Mouse (Mus musculus): ENCODE results near the gene Gm20388. TPM values are rescaled to one million over a fixed set of nuclear protein-coding genes. Genes with fewer than 3 reads are reported as not detected.

Gm20388 gene
- polyA plus RNA-seq, 1 experiment from 2014 or later = 8.3 TPM

DNA sequence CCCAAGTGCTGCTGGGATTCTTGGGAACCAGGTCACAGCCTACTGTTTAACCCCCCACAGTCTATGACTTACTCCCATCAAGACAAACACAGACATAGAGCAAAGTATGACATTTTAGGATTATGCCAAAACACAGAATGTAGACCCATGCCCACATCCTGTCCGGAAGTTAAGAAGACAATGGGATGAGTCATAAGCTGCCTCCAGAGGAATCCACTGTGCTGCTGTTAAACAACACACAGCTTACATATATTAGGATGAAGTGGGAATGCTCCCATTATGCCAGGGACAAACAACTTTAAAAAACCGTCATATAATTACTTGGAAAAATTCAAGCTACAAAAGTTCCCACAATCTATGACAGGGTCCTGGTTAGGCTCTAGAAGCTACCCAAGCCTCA lies 3079.3 kb downstream of the Gm20388 start:
- H3K27me3 ChIP-seq (replicated peaks; ENCODE audit: control insufficient read depth, insufficient read depth, low read length) = no peaks in the 10 kb centered on the region
- ATAC-seq (replicated peaks; ENCODE audit: low FRiP score, low TSS enrichment, low read depth) = no peak
- 83% methylated on average over 2 of the region's 2 CpGs for WGBS
- H3K9me3 ChIP-seq (ENCODE audit: control insufficient read depth, low read length) = no peaks in the 10 kb centered on the region
- H3K27ac ChIP-seq (ENCODE audit: low read depth) = 0 out of 2 replicates have a peak overlapping the region, but pooled peaks have one; percentile 55
- peaks cover 37% of the 10 kb centered on the region for H3K4me1 ChIP-seq (replicated peaks; ENCODE audit: control insufficient read depth, insufficient read depth, low read length)
- H3K4me2 ChIP-seq (ENCODE audit: low read length) = no peak overlapping the region
- no peak overlapping the region for H3K9ac ChIP-seq (ENCODE audit: low read length)
- H3K4me3 ChIP-seq (ENCODE audit: low read depth, low read length) = no peak overlapping the region
- no peak for DNase-seq (ENCODE audit: low spot score)
- H3K36me3 ChIP-seq (ENCODE audit: control insufficient read depth, insufficient read depth, low read length) = no peaks in the 10 kb centered on the region

- H3K4me3 ChIP-seq (ENCODE audit: low read depth, low read length) = no peak overlapping the region
- H3K27ac ChIP-seq (ENCODE audit: low read depth) = no peak overlapping the region
- H3K27me3 ChIP-seq (replicated peaks; ENCODE audit: control insufficient read depth, insufficient read depth, low read length) = no peaks in the 10 kb centered on the region
- 80% methylated on average over 5 of the region's 5 CpGs for WGBS
- no peak for ATAC-seq (replicated peaks; ENCODE audit: low FRiP score, low TSS enrichment, low read depth)
- H3K9me3 ChIP-seq (ENCODE audit: control insufficient read depth, low read length) = no peaks in the 10 kb centered on the region
- peaks cover 37% of the 10 kb centered on the region for H3K4me1 ChIP-seq (replicated peaks; ENCODE audit: control insufficient read depth, insufficient read depth, low read length)
- no peaks in the 10 kb centered on the region for H3K36me3 ChIP-seq (ENCODE audit: control insufficient read depth, insufficient read depth, low read length)
- DNase-seq (ENCODE audit: low spot score) = no peak
- no peak overlapping the region for H3K4me2 ChIP-seq (ENCODE audit: low read length)
- H3K9ac ChIP-seq (ENCODE audit: low read length) = no peak overlapping the region
Observed at GRCm38 (mm10) chr8:122991368-122991767, 3080.7 kb downstream of the Gm20388 start.

DNA sequence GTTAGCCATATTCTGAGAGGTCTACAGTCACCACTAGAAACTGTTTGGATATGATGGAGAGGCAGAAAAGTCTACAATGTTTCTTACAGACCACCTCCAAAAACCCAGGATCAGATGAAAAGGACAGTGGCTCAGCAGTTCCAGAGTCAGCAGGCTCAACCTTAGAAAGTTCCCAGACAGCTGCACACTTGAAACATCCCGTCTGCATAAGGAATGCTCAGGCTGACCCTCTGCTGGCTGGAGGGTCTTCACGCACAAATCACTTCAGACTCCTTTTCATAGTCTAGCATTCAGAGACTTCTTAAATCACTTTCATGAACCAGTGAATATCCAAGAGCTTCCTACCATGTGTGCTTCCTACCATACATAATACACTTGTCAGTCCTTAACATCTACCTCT lies 3081.7 kb downstream of the Gm20388 start:
- H3K9ac ChIP-seq (ENCODE audit: low read length) = no peak overlapping the region
- no peaks in the 10 kb centered on the region for H3K27me3 ChIP-seq (replicated peaks; ENCODE audit: control insufficient read depth, insufficient read depth, low read length)
- DNase-seq (ENCODE audit: low spot score) (no peak), ATAC-seq (replicated peaks; ENCODE audit: low FRiP score, low TSS enrichment, low read depth) (no peak)
- H3K4me3 ChIP-seq (ENCODE audit: low read depth, low read length) = no peak overlapping the region
- no peaks in the 10 kb centered on the region for H3K9me3 ChIP-seq (ENCODE audit: control insufficient read depth, low read length)
- no peak overlapping the region for H3K4me2 ChIP-seq (ENCODE audit: low read length)
- WGBS = 33% methylated on average over 2 of the region's 2 CpGs
- H3K4me1 ChIP-seq (replicated peaks; ENCODE audit: control insufficient read depth, insufficient read depth, low read length) = peaks cover 31% of the 10 kb centered on the region
- no peak overlapping the region for H3K27ac ChIP-seq (ENCODE audit: low read depth)
- H3K36me3 ChIP-seq (ENCODE audit: control insufficient read depth, insufficient read depth, low read length) = no peaks in the 10 kb centered on the region

GRCm38 (mm10) chr8:122993031-122993430 lies 3082.4 kb downstream of the Gm20388 start:
- ATAC-seq (replicated peaks; ENCODE audit: low FRiP score, low TSS enrichment, low read depth) (no peak), DNase-seq (ENCODE audit: low spot score) (no peak)
- H3K9me3 ChIP-seq (ENCODE audit: control insufficient read depth, low read length) = no peaks in the 10 kb centered on the region
- no peak overlapping the region for H3K4me2 ChIP-seq (ENCODE audit: low read length)
- no peak overlapping the region for H3K9ac ChIP-seq (ENCODE audit: low read length)
- H3K4me3 ChIP-seq (ENCODE audit: low read depth, low read length) = no peak overlapping the region
- H3K4me1 ChIP-seq (replicated peaks; ENCODE audit: control insufficient read depth, insufficient read depth, low read length) = peaks cover 28% of the 10 kb centered on the region
- H3K36me3 ChIP-seq (ENCODE audit: control insufficient read depth, insufficient read depth, low read length) = no peaks in the 10 kb centered on the region
- no peaks in the 10 kb centered on the region for H3K27me3 ChIP-seq (replicated peaks; ENCODE audit: control insufficient read depth, insufficient read depth, low read length)
- 73% methylated on average over 3 of the region's 3 CpGs for WGBS
- H3K27ac ChIP-seq (ENCODE audit: low read depth) = no peak overlapping the region

DNA sequence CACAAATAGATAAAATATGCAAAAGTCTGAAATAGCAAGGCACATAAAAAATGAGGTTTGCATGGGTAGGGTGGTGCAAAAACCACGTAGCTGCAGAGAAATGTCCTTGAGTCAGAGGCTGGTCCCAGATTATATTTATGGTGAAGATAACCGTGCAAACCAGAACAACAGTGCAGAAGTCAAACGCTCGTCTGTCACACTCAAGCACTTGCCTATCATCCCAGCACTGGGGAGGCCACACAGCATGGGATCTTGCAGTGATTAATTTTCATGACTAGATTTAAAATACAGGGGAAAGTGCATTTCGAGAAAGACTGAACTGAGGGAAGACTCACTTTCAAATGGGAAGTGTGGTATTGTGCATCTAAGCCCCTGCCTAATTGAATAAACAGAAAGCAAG lies 3083.1 kb downstream of the Gm20388 start:
- Histone ChIP-seq H3K27me3 (replicated peaks; ENCODE audit: control insufficient read depth, insufficient read depth, low read length) (no peaks in the 10 kb centered on the region), H3K27ac (ENCODE audit: low read depth) (no peak overlapping the region), H3K9me3 (ENCODE audit: control insufficient read depth, low read length) (no peaks in the 10 kb centered on the region), H3K4me2 (ENCODE audit: low read length) (no peak overlapping the region), H3K4me3 (ENCODE audit: low read depth, low read length) (no peak overlapping the region), H3K4me1 (replicated peaks; ENCODE audit: control insufficient read depth, insufficient read depth, low read length) (peaks cover 28% of the 10 kb centered on the region), H3K36me3 (ENCODE audit: control insufficient read depth, insufficient read depth, low read length) (no peaks in the 10 kb centered on the region), H3K9ac (ENCODE audit: low read length) (no peak overlapping the region)
- DNase-seq (ENCODE audit: low spot score) (no peak), ATAC-seq (replicated peaks; ENCODE audit: low FRiP score, low TSS enrichment, low read depth) (no peak)
- WGBS = 50% methylated on average over 5 of the region's 5 CpGs

DNA sequence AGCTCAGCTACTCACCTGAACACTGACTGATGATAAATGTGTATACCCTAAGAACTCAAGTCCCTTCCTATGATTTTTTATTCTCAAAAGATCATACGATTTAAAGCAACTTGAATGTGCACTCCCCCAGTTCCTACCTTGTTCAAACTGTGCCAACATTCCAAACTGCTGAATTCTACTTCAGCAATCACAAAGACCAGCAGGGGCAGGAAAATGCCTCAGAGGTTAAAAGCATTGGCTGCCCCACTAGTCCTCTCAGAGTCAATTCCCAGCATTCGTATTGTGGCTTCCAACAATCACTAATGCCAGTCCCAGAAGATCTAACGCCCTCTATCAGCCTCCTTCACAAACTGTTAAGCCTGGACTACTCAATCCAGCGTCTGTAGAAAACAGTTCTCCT lies 3087.3 kb downstream of the Gm20388 start:
- Histone ChIP-seq H3K9me3 (ENCODE audit: control insufficient read depth, low read length) (no peaks in the 10 kb centered on the region), H3K27ac (ENCODE audit: low read depth) (no peak overlapping the region), H3K4me2 (ENCODE audit: low read length) (no peak overlapping the region), H3K36me3 (ENCODE audit: control insufficient read depth, insufficient read depth, low read length) (no peaks in the 10 kb centered on the region), H3K27me3 (replicated peaks; ENCODE audit: control insufficient read depth, insufficient read depth, low read length) (no peaks in the 10 kb centered on the region), H3K9ac (ENCODE audit: low read length) (no peak overlapping the region), H3K4me3 (ENCODE audit: low read depth, low read length) (no peak overlapping the region), H3K4me1 (replicated peaks; ENCODE audit: control insufficient read depth, insufficient read depth, low read length) (peaks cover 11% of the 10 kb centered on the region)
- DNase-seq (ENCODE audit: low spot score) (no peak), ATAC-seq (replicated peaks; ENCODE audit: low FRiP score, low TSS enrichment, low read depth) (no peak)
- WGBS = 80% methylated on average over 4 of the region's 4 CpGs

GRCm38 (mm10) chr8:123000311-123000710 lies 3089.7 kb downstream of the Gm20388 start:
- Histone ChIP-seq H3K4me1 (replicated peaks; ENCODE audit: control insufficient read depth, insufficient read depth, low read length) (peaks cover 7% of the 10 kb centered on the region), H3K9ac (ENCODE audit: low read length) (no peak overlapping the region), H3K27me3 (replicated peaks; ENCODE audit: control insufficient read depth, insufficient read depth, low read length) (no peaks in the 10 kb centered on the region), H3K27ac (ENCODE audit: low read depth) (no peak overlapping the region), H3K9me3 (ENCODE audit: control insufficient read depth, low read length) (no peaks in the 10 kb centered on the region), H3K4me2 (ENCODE audit: low read length) (no peak overlapping the region), H3K36me3 (ENCODE audit: control insufficient read depth, insufficient read depth, low read length) (no peaks in the 10 kb centered on the region), H3K4me3 (ENCODE audit: low read depth, low read length) (no peak overlapping the region)
- WGBS = 71% methylated on average over 2 of the region's 2 CpGs
- DNase-seq (ENCODE audit: low spot score) (no peak), ATAC-seq (replicated peaks; ENCODE audit: low FRiP score, low TSS enrichment, low read depth) (no peak)

DNA sequence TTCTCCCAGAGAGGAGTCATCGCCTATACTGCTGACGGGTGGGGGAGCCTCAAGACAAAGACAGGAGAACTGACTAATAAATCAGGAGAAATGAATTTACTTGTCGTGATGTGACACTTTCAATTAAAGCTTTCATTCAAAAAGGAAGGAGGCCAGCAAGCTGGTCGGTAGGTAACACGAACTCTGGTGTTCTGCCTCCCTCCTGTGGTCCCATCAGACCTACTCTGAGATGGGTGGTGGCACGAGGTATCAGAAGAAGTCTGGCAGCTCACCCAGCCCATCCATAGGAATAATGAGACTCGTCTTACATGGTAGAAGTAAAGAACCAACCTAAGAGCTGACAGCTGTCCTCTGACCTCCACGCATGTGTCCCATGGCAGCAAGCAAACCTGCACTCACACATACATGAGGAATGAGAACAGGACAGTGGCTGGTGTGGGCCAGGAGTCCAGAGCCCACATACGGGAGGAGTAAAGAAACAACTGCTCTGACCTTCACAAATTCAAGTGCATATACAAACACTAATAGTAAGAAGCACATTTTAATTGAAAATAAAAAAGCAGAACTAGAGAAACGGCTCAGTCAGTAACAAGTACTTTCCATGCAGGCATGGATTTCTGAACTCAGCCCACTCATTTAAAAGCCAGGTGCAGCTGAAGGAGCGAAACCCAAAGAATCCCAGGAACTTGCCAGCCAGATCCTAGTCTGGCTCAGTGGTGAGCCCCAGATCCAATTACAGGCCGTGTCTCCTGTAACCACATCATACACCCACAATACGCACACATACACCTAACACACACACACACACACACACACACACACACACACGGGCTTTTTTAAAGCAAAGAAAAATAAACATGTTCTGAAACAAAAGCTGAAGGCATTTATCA lies 3093.6 kb downstream of the Gm20388 start:
- WGBS = 59% methylated on average over 14 of the region's 14 CpGs
- Histone ChIP-seq H3K27ac (ENCODE audit: low read depth) (no peak overlapping the region), H3K4me1 (replicated peaks; ENCODE audit: control insufficient read depth, insufficient read depth, low read length) (peaks cover 15% of the 10 kb centered on the region), H3K9ac (ENCODE audit: low read length) (no peak overlapping the region), H3K4me3 (ENCODE audit: low read depth, low read length) (no peak overlapping the region), H3K27me3 (replicated peaks; ENCODE audit: control insufficient read depth, insufficient read depth, low read length) (no peaks in the 10 kb centered on the region), H3K4me2 (ENCODE audit: low read length) (no peak overlapping the region), H3K36me3 (ENCODE audit: control insufficient read depth, insufficient read depth, low read length) (no peaks in the 10 kb centered on the region), H3K9me3 (ENCODE audit: control insufficient read depth, low read length) (no peaks in the 10 kb centered on the region)
- ATAC-seq (replicated peaks; ENCODE audit: low FRiP score, low TSS enrichment, low read depth) (no peak), DNase-seq (ENCODE audit: low spot score) (no peak)

- Histone ChIP-seq H3K4me2 (ENCODE audit: low read length) (no peak overlapping the region), H3K4me1 (replicated peaks; ENCODE audit: control insufficient read depth, insufficient read depth, low read length) (peaks cover 15% of the 10 kb centered on the region), H3K9ac (ENCODE audit: low read length) (no peak overlapping the region), H3K27me3 (replicated peaks; ENCODE audit: control insufficient read depth, insufficient read depth, low read length) (no peaks in the 10 kb centered on the region), H3K4me3 (ENCODE audit: low read depth, low read length) (no peak overlapping the region), H3K36me3 (ENCODE audit: control insufficient read depth, insufficient read depth, low read length) (no peaks in the 10 kb centered on the region), H3K27ac (ENCODE audit: low read depth) (no peak overlapping the region), H3K9me3 (ENCODE audit: control insufficient read depth, low read length) (no peaks in the 10 kb centered on the region)
- ATAC-seq (replicated peaks; ENCODE audit: low FRiP score, low TSS enrichment, low read depth) (no peak), DNase-seq (ENCODE audit: low spot score) (no peak)
- WGBS = 63% methylated on average over 3 of the region's 3 CpGs
Observed at GRCm38 (mm10) chr8:123005328-123005727, 3094.7 kb downstream of the Gm20388 start.
